8 mouse cellular contexts compared by ENCODE assay signal in genomic region chr14:121752686-121753426, GRCm38 (mm10). TPM values are rescaled to one million over a fixed set of nuclear protein-coding genes. Genes with fewer than 3 reads are reported as not detected.
A peak's percentile ranks its signal among the peaks of the same experiment; 100 is the strongest.
DNase-seq lines count a peak whose midpoint lies in the region; ATAC-seq and TF ChIP-seq lines count a peak whose summit lies in the region.

No protein-coding gene starts in this region.

- H3K4me2 ChIP-seq in hindbrain, embryonic 15.5 days = no peak overlapping the region
- H3K4me2 ChIP-seq in hindbrain, embryonic 11.5 days (replicated peaks; ENCODE audit: low read depth, low read length) = no peak overlapping the region
- H3K4me2 ChIP-seq in midbrain, embryonic 14.5 days (ENCODE audit: low read length) = no peak overlapping the region

- TF ChIP-seq CTCF in E14TG2a.4 (conservative IDR thresholded peaks at IDR 0.05; ENCODE audit: low read length) = 0 out of 2 replicates have a peak, but pooled peaks have one; percentile 20
- no peak for TF ChIP-seq CTCF in embryonic fibroblast, embryonic 13.5 days (IDR thresholded peaks at IDR 0.05; ENCODE audit: borderline replicate concordance, insufficient read depth, low read length)

- H3K4me1 ChIP-seq in hindbrain, embryonic 15.5 days (replicated peaks) = no peaks in the 10 kb centered on the region
- no peaks in the 10 kb centered on the region for H3K4me1 ChIP-seq in hindbrain, embryonic 11.5 days (replicated peaks; ENCODE audit: control insufficient read depth, insufficient read depth, low read length)
- no peaks in the 10 kb centered on the region for H3K4me1 ChIP-seq in E14TG2a.4 (replicated peaks; ENCODE audit: low read depth, low read length)
- H3K4me1 ChIP-seq in embryonic fibroblast, embryonic 13.5 days (ENCODE audit: control insufficient read depth, insufficient read depth, low read length) = peaks cover 6% of the 10 kb centered on the region; the same call in 1 of the 2 replicates
- H3K4me1 ChIP-seq in midbrain, embryonic 14.5 days (ENCODE audit: control insufficient read depth, insufficient read depth, low read length) = no peaks in the 10 kb centered on the region

- no peak overlapping the region for H3K27ac ChIP-seq in hindbrain, embryonic 15.5 days (replicated peaks)
- no peak overlapping the region for H3K27ac ChIP-seq in hindbrain, embryonic 11.5 days (ENCODE audit: low read depth, low read length)
- 0 out of 2 replicates have a peak overlapping the region, but pooled peaks have one; percentile 68 for H3K27ac ChIP-seq in embryonic fibroblast, embryonic 13.5 days (ENCODE audit: insufficient read depth, low read length)
- H3K27ac ChIP-seq in midbrain, embryonic 14.5 days (replicated peaks; ENCODE audit: low read depth, low read length) = no peak overlapping the region

- peak; percentile 59; the same call in 1 of the 2 replicates for ATAC-seq in hindbrain, embryonic 15.5 days (ENCODE audit: low FRiP score, low read depth)
- ATAC-seq in hindbrain, embryonic 11.5 days (ENCODE audit: low FRiP score) = no peak
- no peak; the same call in 1 of the 2 replicates for ATAC-seq in midbrain, embryonic 14.5 days (ENCODE audit: low FRiP score, low TSS enrichment)

- H3K9me3 ChIP-seq in hindbrain, embryonic 15.5 days = no peaks in the 10 kb centered on the region
- no peaks in the 10 kb centered on the region for H3K9me3 ChIP-seq in hindbrain, embryonic 11.5 days (ENCODE audit: control insufficient read depth, low read length)
- no peaks in the 10 kb centered on the region for H3K9me3 ChIP-seq in E14TG2a.4 (ENCODE audit: low read length)
- no peaks in the 10 kb centered on the region for H3K9me3 ChIP-seq in midbrain, embryonic 14.5 days (ENCODE audit: control insufficient read depth, low read length)

- no peak for TF ChIP-seq POLR2A in embryonic fibroblast, embryonic 13.5 days (IDR thresholded peaks at IDR 0.05; ENCODE audit: low read depth, low read length)

- H3K4me3 ChIP-seq in hindbrain, embryonic 15.5 days = no peak overlapping the region
- H3K4me3 ChIP-seq in hindbrain, embryonic 11.5 days (ENCODE audit: low read depth, low read length) = no peak overlapping the region
- H3K4me3 ChIP-seq in E14TG2a.4 (replicated peaks; ENCODE audit: low read length) = no peak overlapping the region
- no peak overlapping the region for H3K4me3 ChIP-seq in embryonic fibroblast, embryonic 13.5 days (ENCODE audit: insufficient read depth, low read length)
- H3K4me3 ChIP-seq in midbrain, embryonic 14.5 days (replicated peaks; ENCODE audit: low read depth, low read length) = no peak overlapping the region

- H3K36me3 ChIP-seq in hindbrain, embryonic 15.5 days = no peaks in the 10 kb centered on the region
- H3K36me3 ChIP-seq in hindbrain, embryonic 11.5 days (ENCODE audit: control insufficient read depth, insufficient read depth, low read length) = no peaks in the 10 kb centered on the region
- no peaks in the 10 kb centered on the region for H3K36me3 ChIP-seq in E14TG2a.4 (ENCODE audit: insufficient read depth, low read length)
- H3K36me3 ChIP-seq in midbrain, embryonic 14.5 days (ENCODE audit: control insufficient read depth, insufficient read depth, low read length) = no peaks in the 10 kb centered on the region

- 68% methylated on average over 19 of the region's 19 CpGs for WGBS in hindbrain, embryonic 15.5 days
- WGBS in hindbrain, embryonic 11.5 days = 74% methylated on average over 19 of the region's 19 CpGs
- WGBS in midbrain, embryonic 14.5 days = 71% methylated on average over 19 of the region's 19 CpGs

- no peak overlapping the region for H3K9ac ChIP-seq in hindbrain, embryonic 15.5 days
- no peak overlapping the region for H3K9ac ChIP-seq in hindbrain, embryonic 11.5 days (ENCODE audit: low read depth, low read length)
- H3K9ac ChIP-seq in midbrain, embryonic 14.5 days (replicated peaks; ENCODE audit: low read length) = no peak overlapping the region

- intact Hi-C loops in left cerebral cortex, postnatal 4 days (cut with DNase I) = no loop called here

- no peak for DNase-seq in hindbrain, embryonic 11.5 days (ENCODE audit: low spot score)
- DNase-seq in midbrain, embryonic 14.5 days = peak; percentile 70
- DNase-seq in spleen, postnatal 36 days (ENCODE audit: low spot score in 2 of 2) = no peak
- no peak for DNase-seq in spleen, postnatal 4 days (ENCODE audit: low spot score in 2 of 2)
- no peak for DNase-seq in left cerebral cortex, postnatal 4 days

- no peaks in the 10 kb centered on the region for H3K27me3 ChIP-seq in hindbrain, embryonic 15.5 days
- H3K27me3 ChIP-seq in hindbrain, embryonic 11.5 days (ENCODE audit: control insufficient read depth, insufficient read depth, low read length) = no peaks in the 10 kb centered on the region
- no peaks in the 10 kb centered on the region for H3K27me3 ChIP-seq in E14TG2a.4 (ENCODE audit: insufficient read depth, low read length)
- H3K27me3 ChIP-seq in midbrain, embryonic 14.5 days (ENCODE audit: control insufficient read depth, insufficient read depth, low read length) = no peaks in the 10 kb centered on the region

RNA-seq across cellular contexts. Expression of gene Dock9, which starts 44.8 kb away (rescaled TPM):
- 11.0 and 12.1 TPM in 2 replicates for polyA plus RNA-seq in hindbrain, embryonic 15.5 days (2015; fragmentation: Nextera tagmentation; extraction: Ambion mirVana)
- 5.4 and 6.0 TPM in 2 replicates for polyA plus RNA-seq in hindbrain, embryonic 11.5 days (2014; fragmentation: Nextera tagmentation; extraction: Ambion mirVana)
- polyA plus RNA-seq in embryonic fibroblast, embryonic 13.5 days (2011; ENCODE audit: insufficient read length, low read depth, missing spikeins) = 8.9 and 10.2 TPM in 2 replicates
- 11.2 and 11.3 TPM in 2 replicates for polyA plus RNA-seq in midbrain, embryonic 14.5 days (2014; fragmentation: Nextera tagmentation; extraction: Ambion mirVana)
- 100 to 1,000 TPM; 194 to 195 TPM for total RNA-seq in left cerebral cortex, postnatal 4 days (2021)
